Mouse (Mus musculus) hindbrain, postnatal 0 days (tissue): ENCODE measurements at regions not wholly inside any gene's neighbourhood (a gene's known extent, or its start where the extent isn't known, plus 50 kb on each side); places are given as distances from the start of the nearest gene placed in this dataset.

Source experiments
- ATAC-seq: fragments of 200-750 bp; cut with Nextera tagmentation; 2 replicates; pipeline ENCODE4 v1.8.0; 2017; ENCODE audit warnings: mild to moderate bottlenecking, moderate TSS enrichment, moderate library complexity
- DNase-seq: peaks from one replicate; pipeline ENCODE4 v3.0.0-alpha.2; 2015; ENCODE audit warnings: low spot score
- H3K27ac ChIP-seq: fragments of 300-500 bp; sonication (generic); 2 replicates; pipeline ENCODE4 v1.5.1; 2014; ENCODE audit warnings: mild to moderate bottlenecking
- H3K27me3 ChIP-seq: fragments of 300-500 bp; sonication (generic); 2 replicates; pipeline ENCODE4 v1.6.1; 2014; ENCODE audit warnings: low read length, mixed read lengths; ENCODE audit not compliant: insufficient read depth
- H3K36me3 ChIP-seq: fragments of 300-500 bp; sonication (generic); 2 replicates; pipeline ENCODE4 v1.6.1; 2014; ENCODE audit warnings: low read length, mixed read lengths; ENCODE audit not compliant: insufficient read depth
- H3K4me1 ChIP-seq: fragments of 300-500 bp; sonication (generic); 2 replicates; pipeline ENCODE4 v1.6.1; 2014; ENCODE audit warnings: antibody characterized with exemption, low read length, mixed read lengths; ENCODE audit not compliant: insufficient read depth
- H3K4me2 ChIP-seq: fragments of 300-500 bp; sonication (generic); 2 replicates; pipeline ENCODE4 v1.6.1; 2014; ENCODE audit warnings: low read depth, mild to moderate bottlenecking, low read length, moderate library complexity, mixed read lengths
- H3K4me3 ChIP-seq: fragments of 300-500 bp; sonication (generic); 2 replicates; pipeline ENCODE4 v1.5.1; 2014; ENCODE audit warnings: low read length
- H3K9ac ChIP-seq: fragments of 300-500 bp; sonication (generic); replicated peaks from 2 replicates; pipeline ENCODE4 v1.6.1; 2014; ENCODE audit warnings: mild to moderate bottlenecking, low read length, moderate library complexity, mixed read lengths
- H3K9me3 ChIP-seq: fragments of 300-500 bp; sonication (generic); 2 replicates; pipeline ENCODE4 v1.6.1; 2016; ENCODE audit warnings: low read length, mixed read lengths
- CTCF ChIP-seq: IDR thresholded peaks from 2 replicates; pipeline ENCODE4 v1.5.1; 2016; ENCODE audit warnings: antibody characterized with exemption, control low read depth, low read depth
- WGBS: fragments of 180-500 bp; shearing (Covaris S2); extraction: QIAGEN DNeasy Blood & Tissue Kit; methylation state at CpG from one replicate; pipeline ENCODE4 v1.1.7; 2014; 5-methylcytosine and 5-hydroxymethylcytosine counted together

- ATAC-seq: no peak
- TF ChIP-seq CTCF: no peak
- Histone ChIP-seq H3K36me3 (no peaks in the 10 kb centered on the region), H3K4me2 (0 out of 2 replicates have a peak overlapping the region, but pooled peaks have one; percentile 23), H3K9ac (no peak overlapping the region), H3K9me3 (no peaks in the 10 kb centered on the region), H3K27me3 (no peaks in the 10 kb centered on the region), H3K4me3 (no peak overlapping the region), H3K27ac (no peak overlapping the region), H3K4me1 (no peaks in the 10 kb centered on the region)
- DNase-seq: peak; percentile 3
- WGBS: 67% methylated on average over 12 of the region's 12 CpGs
These were observed 2800.9 kb upstream of the Gm7489 start for GRCm38 (mm10) chr15:51083677-51084322.

GRCm38 (mm10) chr15:51092936-51093335, 2791.8 kb upstream of the Gm7489 start:
- Histone ChIP-seq H3K4me2 (no peak overlapping the region), H3K27me3 (no peaks in the 10 kb centered on the region), H3K27ac (no peak overlapping the region), H3K9ac (no peak overlapping the region), H3K4me1 (no peaks in the 10 kb centered on the region), H3K36me3 (no peaks in the 10 kb centered on the region), H3K4me3 (no peak overlapping the region), H3K9me3 (no peaks in the 10 kb centered on the region)
- no peak for DNase-seq
- ATAC-seq: no peak
- WGBS: 73% methylated on average over 7 of the region's 7 CpGs
- TF ChIP-seq CTCF: no peak

GRCm38 (mm10) chr15:51103948-51104347, 2780.8 kb upstream of the Gm7489 start:
- peak overlapping the region; percentile 16 for H3K4me3 ChIP-seq

GRCm38 (mm10) chr15:51104362-51104761, 2780.3 kb upstream of the Gm7489 start:
- Histone ChIP-seq H3K4me1 (0 out of 2 replicates have a peak, but pooled peaks cover 3% of the 10 kb centered on the region), H3K9ac (no peak overlapping the region), H3K36me3 (no peaks in the 10 kb centered on the region), H3K27ac (no peak overlapping the region; the same call in 1 of the 2 replicates), H3K4me2 (peak overlapping the region; percentile 44), H3K4me3 (peak overlapping the region; percentile 16), H3K27me3 (no peaks in the 10 kb centered on the region), H3K9me3 (no peaks in the 10 kb centered on the region)
- DNase-seq (peak; percentile 36), ATAC-seq (no peak; the same call in 1 of the 2 replicates)
- 8% methylated on average over 10 of the region's 10 CpGs for WGBS
- TF ChIP-seq CTCF: no peak

More at GRCm38 (mm10) chr15:51103948-51104347, 2780.8 kb upstream of the Gm7489 start:
- peak; percentile 4 for DNase-seq
- Histone ChIP-seq H3K36me3 (no peaks in the 10 kb centered on the region), H3K4me2 (peak overlapping the region; percentile 44), H3K4me1 (0 out of 2 replicates have a peak, but pooled peaks cover 3% of the 10 kb centered on the region), H3K9me3 (no peaks in the 10 kb centered on the region), H3K9ac (no peak overlapping the region), H3K27me3 (no peaks in the 10 kb centered on the region), H3K27ac (no peak overlapping the region)
- WGBS: 58% methylated on average over 7 of the region's 7 CpGs
- TF ChIP-seq CTCF: no peak
- ATAC-seq: no peak

GRCm38 (mm10) chr15:51104796-51105195, 2779.9 kb upstream of the Gm7489 start:
- Histone ChIP-seq H3K4me2 (peak overlapping the region; percentile 44), H3K36me3 (no peaks in the 10 kb centered on the region), H3K27ac (no peak overlapping the region), H3K4me3 (no peak overlapping the region), H3K27me3 (no peaks in the 10 kb centered on the region), H3K4me1 (0 out of 2 replicates have a peak, but pooled peaks cover 3% of the 10 kb centered on the region), H3K9ac (no peak overlapping the region), H3K9me3 (no peaks in the 10 kb centered on the region)
- ATAC-seq: no peak; the same call in 1 of the 2 replicates
- 61% methylated on average over 5 of the region's 5 CpGs for WGBS
- DNase-seq: no peak
- TF ChIP-seq CTCF: no peak

- Histone ChIP-seq H3K4me3 (peak overlapping the region; percentile 16), H3K4me1 (0 out of 2 replicates have a peak, but pooled peaks cover 3% of the 10 kb centered on the region), H3K36me3 (no peaks in the 10 kb centered on the region), H3K9ac (no peak overlapping the region), H3K27ac (no peak overlapping the region), H3K4me2 (peak overlapping the region; percentile 39), H3K9me3 (no peaks in the 10 kb centered on the region), H3K27me3 (no peaks in the 10 kb centered on the region)
- 46% methylated on average over 17 of the region's 17 CpGs for WGBS
- ATAC-seq (no peak), DNase-seq (peak; percentile 66)
- no peak for TF ChIP-seq CTCF
These were observed 2779.2 kb upstream of the Gm7489 start for GRCm38 (mm10) chr15:51105359-51106008.

GRCm38 (mm10) chr15:51110186-51110585, 2774.5 kb upstream of the Gm7489 start:
- H3K9me3 ChIP-seq: no peaks in the 10 kb centered on the region
- no peak for ATAC-seq
- no peaks in the 10 kb centered on the region for H3K27me3 ChIP-seq
- H3K9ac ChIP-seq: no peak overlapping the region
- H3K27ac ChIP-seq: no peak overlapping the region
- no peak overlapping the region for H3K4me3 ChIP-seq
- no peak overlapping the region for H3K4me2 ChIP-seq
- H3K4me1 ChIP-seq: no peaks in the 10 kb centered on the region
- DNase-seq: no peak
- 75% methylated on average over 3 of the region's 3 CpGs for WGBS
- no peak for TF ChIP-seq CTCF
- H3K36me3 ChIP-seq: no peaks in the 10 kb centered on the region
